Mouse (Mus musculus) thymus, adult 2 months (tissue): ENCODE results near the gene Dact2. TPM values are rescaled to one million over a fixed set of nuclear protein-coding genes. Genes with fewer than 3 reads are reported as not detected.
A peak's percentile ranks its signal among the peaks of the same experiment; 100 is the strongest.

Source experiments
- DNase-seq: peaks from one replicate; pipeline ENCODE4 v3.0.0; 2021
- H3K27ac ChIP-seq: fragments of 200-500 bp; 2 replicates; pipeline ENCODE4 v1.5.1; 2012; ENCODE audit warnings: low read length, control low read depth; ENCODE audit not compliant: control insufficient read depth, insufficient read depth
- H3K27me3 ChIP-seq: fragments of 200-500 bp; 2 replicates; pipeline ENCODE4 v1.6.1; 2012; ENCODE audit warnings: mild to moderate bottlenecking, low read length, moderate library complexity, mixed read lengths; ENCODE audit not compliant: control insufficient read depth, insufficient read depth
- H3K36me3 ChIP-seq: fragments of 200-500 bp; 2 replicates; pipeline ENCODE4 v1.6.1; 2012; ENCODE audit warnings: mild to moderate bottlenecking, low read length, moderate library complexity; ENCODE audit not compliant: control insufficient read depth, insufficient read depth
- H3K4me1 ChIP-seq: fragments of 200-500 bp; replicated peaks from 2 replicates; pipeline ENCODE4 v1.6.1; 2012; ENCODE audit warnings: low read length; ENCODE audit not compliant: control insufficient read depth, insufficient read depth
- H3K4me3 ChIP-seq: fragments of 200-500 bp; 2 replicates; pipeline ENCODE4 v1.5.1; 2012; ENCODE audit warnings: mild to moderate bottlenecking, low read length, control low read depth, moderate library complexity; ENCODE audit not compliant: control insufficient read depth, insufficient read depth
- CTCF ChIP-seq: fragments of 200-500 bp; IDR thresholded peaks from 2 replicates; pipeline ENCODE4 v1.5.1; 2012; ENCODE audit warnings: mild to moderate bottlenecking, control low read depth, low read length, moderate library complexity, borderline replicate concordance; ENCODE audit not compliant: control insufficient read depth, poor library complexity, insufficient read depth; ENCODE audit errors: extremely low read depth
- POLR2A ChIP-seq: fragments of 200-500 bp; IDR thresholded peaks from 2 replicates; pipeline ENCODE4 v1.6.1; 2012; ENCODE audit warnings: mild to moderate bottlenecking, low read length, control low read depth, moderate library complexity; ENCODE audit not compliant: control insufficient read depth, poor library complexity, insufficient read depth; ENCODE audit errors: extremely low read depth
- WGBS: fragments of 180-500 bp; shearing (Covaris S2); methylation state at CpG from one replicate; pipeline ENCODE4 v1.1.7; 2018; 5-methylcytosine and 5-hydroxymethylcytosine counted together
- polyA plus RNA-seq: library from polyadenylated mRNA; depleted of rRNA; stranded (reverse); fragments of >200 nt; gene quantifications from 2 replicates; pipeline ENCODE4 v1.2.3, GENCODE M21; 2012

The Dact2 gene
- polyA plus RNA-seq, 1 experiment, result 45.8 TPM

DNA sequence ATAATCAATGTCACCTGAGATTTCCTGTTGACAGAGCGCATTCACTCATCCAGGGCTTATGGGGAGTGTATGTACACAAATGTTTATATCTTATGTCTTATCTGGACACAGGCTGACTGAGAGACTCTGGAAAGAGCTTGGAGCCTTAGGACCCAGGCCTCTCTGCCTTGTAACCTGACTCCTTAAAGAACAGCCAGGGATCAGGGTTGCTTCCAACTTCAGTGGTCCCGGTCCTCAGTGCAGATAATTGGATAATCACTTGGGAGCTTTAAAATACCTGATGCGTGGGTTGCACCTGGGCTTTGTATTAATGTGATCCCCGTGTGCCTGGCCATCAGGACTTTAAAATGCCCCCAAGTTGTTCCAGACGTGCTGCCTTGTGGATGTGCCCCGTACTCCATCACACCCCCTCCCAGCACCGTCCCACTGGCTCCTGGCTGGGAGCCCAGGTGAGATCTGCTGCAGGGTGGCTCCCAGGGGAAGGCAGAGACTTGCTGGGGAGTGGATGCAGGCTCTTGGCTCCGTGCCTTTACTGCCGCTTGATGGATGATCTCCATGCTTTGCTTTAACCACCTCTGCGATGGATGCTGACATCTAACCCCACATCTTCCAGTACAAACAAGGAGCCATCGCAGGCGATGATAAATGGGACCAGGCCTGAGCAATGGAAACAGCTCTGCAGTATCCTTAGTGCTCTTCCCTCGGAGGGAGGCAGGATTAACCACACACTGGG is 26.8 kb upstream of the Dact2 start:
- Histone ChIP-seq H3K27ac (no peak overlapping the region), H3K4me1 (no peaks in the 10 kb centered on the region), H3K4me3 (no peak overlapping the region), H3K27me3 (no peaks in the 10 kb centered on the region), H3K36me3 (no peaks in the 10 kb centered on the region)
- WGBS, result 36% methylated on average over 13 of the region's 13 CpGs
- TF ChIP-seq CTCF (no peak), POLR2A (no peak)
- no peak for DNase-seq

DNA sequence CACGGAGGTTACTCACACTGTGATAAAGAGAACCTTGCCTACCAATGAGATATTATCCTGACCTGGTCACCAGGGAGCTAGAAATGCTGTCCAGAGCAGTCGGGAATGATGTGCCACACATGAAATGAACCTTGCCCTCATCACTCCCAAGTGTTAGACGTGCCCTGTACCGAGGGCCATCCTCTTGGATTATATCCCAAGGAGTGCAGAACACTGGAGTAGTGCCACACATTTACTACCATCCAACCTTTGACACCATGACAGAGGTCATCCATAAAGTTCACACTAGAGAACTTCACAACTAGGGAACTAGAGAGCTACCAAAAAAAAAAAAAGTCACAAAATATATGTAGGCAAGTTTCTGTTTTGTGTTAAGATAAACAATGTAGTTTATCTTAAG is 24.3 kb upstream of the Dact2 start:
- no peak for DNase-seq
- WGBS, result 92% methylated on average over 4 of the region's 4 CpGs
- Histone ChIP-seq H3K4me3 (no peak overlapping the region), H3K36me3 (no peaks in the 10 kb centered on the region), H3K27me3 (no peaks in the 10 kb centered on the region), H3K27ac (no peak overlapping the region), H3K4me1 (no peaks in the 10 kb centered on the region)
- no peak for TF ChIP-seq POLR2A
- TF ChIP-seq CTCF, result no peak

DNA sequence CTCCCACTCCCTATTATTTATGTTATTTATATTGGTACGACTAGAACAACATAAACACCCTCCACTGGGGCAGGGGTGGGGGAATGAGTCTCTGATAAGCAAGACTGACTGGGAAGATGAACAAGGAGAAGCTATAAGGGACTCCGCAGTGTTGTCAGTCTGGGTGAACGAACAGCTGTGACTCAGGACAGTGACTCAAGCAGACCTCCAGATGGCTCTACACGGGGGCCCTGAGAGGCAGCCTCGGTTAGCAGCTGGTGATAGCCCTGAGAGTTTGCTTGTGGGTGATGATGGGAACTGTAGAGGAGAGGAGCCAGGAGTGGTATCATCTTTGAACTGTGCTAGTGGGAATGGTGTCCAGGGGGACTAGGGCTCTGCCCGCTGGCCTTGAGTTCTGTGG is 23.5 kb upstream of the Dact2 start:
- 44% methylated on average over 6 of the region's 6 CpGs for WGBS
- Histone ChIP-seq H3K4me3 (no peak overlapping the region), H3K36me3 (no peaks in the 10 kb centered on the region), H3K4me1 (no peaks in the 10 kb centered on the region), H3K27me3 (no peaks in the 10 kb centered on the region), H3K27ac (no peak overlapping the region)
- DNase-seq, result no peak
- TF ChIP-seq CTCF (no peak), POLR2A (no peak)

DNA sequence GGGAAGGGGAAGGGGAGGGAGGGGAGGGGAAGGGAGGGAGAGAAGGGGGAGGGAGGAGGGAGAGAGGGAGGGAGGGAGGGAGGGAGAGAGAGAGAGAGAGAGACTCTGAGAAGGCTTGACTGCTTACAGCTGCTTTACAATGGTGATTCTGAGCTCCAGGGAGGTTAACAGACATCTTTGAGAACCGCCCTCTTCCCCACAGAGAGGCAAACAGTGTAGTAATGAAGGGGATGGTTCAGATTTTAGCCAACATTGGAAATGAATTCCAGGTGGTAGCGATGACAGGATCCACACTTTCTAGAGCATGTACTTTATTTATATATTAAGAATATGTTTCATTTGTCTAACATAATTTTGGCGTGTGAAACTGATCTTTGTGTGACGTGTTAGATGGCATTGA is 22.7 kb upstream of the Dact2 start:
- no peaks in the 10 kb centered on the region for H3K27me3 ChIP-seq
- DNase-seq, result no peak
- H3K4me1 ChIP-seq, result no peaks in the 10 kb centered on the region
- no peak overlapping the region for H3K4me3 ChIP-seq
- TF ChIP-seq POLR2A, result no peak
- no peak for TF ChIP-seq CTCF
- H3K27ac ChIP-seq, result no peak overlapping the region
- no peaks in the 10 kb centered on the region for H3K36me3 ChIP-seq
- 44% methylated on average over 4 of the region's 4 CpGs for WGBS

DNA sequence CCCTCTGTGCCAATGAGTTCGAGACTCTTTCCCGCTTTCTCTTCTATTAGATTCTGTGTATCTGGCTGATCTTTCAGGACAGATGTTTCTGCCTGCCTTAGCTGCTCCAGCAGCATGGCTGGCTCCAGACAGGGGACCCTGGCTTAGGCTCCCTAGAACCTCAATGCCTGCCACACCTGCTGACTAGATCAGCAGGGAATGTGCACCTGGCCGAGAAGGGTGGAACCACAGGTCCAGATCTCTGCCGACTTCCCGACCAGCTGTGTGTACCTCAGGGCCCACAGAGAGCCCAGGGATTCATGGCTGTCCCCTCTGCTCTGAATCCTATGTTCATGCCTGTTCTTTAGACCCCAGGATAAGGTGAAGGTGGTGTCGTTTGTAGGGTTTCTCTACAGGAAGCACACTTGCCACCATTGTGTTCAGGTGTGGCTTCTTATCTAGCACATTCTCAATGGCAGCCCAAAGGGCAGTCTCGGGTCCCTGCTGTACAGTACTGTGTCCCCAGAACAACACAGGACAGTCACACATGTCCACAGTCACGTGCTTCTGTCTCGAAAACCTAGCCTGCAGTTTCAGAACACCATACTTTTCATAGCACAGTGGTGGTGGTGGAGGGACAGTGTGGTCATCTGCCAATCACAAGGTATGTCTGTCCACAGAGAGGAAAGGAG is 22.0 kb upstream of the Dact2 start:
- Histone ChIP-seq H3K27ac (no peak overlapping the region), H3K4me3 (no peak overlapping the region), H3K27me3 (no peaks in the 10 kb centered on the region), H3K4me1 (no peaks in the 10 kb centered on the region), H3K36me3 (no peaks in the 10 kb centered on the region)
- WGBS, result 69% methylated on average over 9 of the region's 9 CpGs
- TF ChIP-seq POLR2A, result no peak
- no peak for TF ChIP-seq CTCF
- no peak for DNase-seq

DNA sequence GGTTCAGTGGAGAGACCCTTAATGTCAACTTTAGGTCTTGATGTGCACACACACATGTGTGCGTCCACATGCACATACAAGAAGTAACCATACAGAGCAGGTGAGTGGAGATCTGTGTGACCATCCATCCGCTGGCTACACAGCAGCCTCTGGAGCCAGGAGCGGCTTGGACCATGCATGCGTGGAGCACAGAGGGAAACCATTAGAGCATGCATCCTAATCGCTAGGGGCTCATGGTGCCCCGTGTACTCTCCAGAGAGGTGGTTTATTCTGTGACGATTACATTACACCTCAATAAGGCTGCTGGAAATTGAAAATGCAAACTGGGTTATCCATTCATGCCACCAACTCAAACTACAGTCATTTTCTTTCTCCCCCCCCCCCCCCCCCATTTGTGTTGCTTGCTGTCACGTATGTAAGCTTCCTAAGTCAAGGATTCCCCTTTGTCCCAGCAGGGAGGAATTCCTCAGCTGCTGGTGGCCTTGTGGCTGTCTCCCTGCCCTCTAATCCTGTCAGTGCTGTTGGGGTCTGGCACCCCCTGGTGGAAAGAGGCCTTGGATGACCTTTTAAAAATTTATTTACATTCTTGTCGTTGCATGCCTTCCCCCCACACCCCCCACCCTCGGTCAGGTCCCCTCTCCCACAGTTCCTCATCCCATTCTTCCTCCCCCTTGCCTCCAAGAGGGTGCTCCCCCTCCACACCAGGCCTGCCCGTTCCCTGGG is 17.9 kb upstream of the Dact2 start:
- H3K36me3 ChIP-seq, result no peaks in the 10 kb centered on the region
- no peak overlapping the region for H3K27ac ChIP-seq
- H3K4me3 ChIP-seq, result no peak overlapping the region
- DNase-seq, result peak; percentile 17
- TF ChIP-seq POLR2A (no peak), CTCF (no peak)
- H3K27me3 ChIP-seq, result no peaks in the 10 kb centered on the region
- H3K4me1 ChIP-seq, result no peaks in the 10 kb centered on the region
- 42% methylated on average over 11 of the region's 11 CpGs for WGBS
